Mouse (Mus musculus) embryo, embryonic 10 days (tissue): ENCODE data around the gene Lcp1.

Experiments
- DNase-seq: peaks from one replicate; pipeline ENCODE4 v3.0.0-alpha.2; 2015; ENCODE audit warnings: low spot score

The Lcp1 gene

DNA sequence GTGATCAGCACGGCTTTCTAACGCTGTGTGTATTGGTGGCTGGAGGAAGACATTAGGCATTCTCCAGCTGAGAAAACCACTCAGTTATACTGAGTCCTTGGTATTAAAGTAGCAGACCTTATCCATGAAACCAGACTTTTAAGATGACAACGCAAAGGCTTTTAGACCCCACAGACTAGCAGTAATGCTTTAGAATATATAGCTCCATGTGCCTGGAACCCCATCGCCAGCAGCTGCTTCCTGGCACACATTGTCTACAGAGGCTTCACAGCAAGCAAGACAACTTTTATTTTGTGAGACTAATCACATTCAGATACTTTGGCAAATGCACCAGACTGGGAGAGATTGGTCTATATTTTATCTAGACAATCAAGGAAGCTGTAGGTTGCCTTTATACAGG, 75.4 kb downstream of the Lcp1 start:
- no peak for DNase-seq

DNA sequence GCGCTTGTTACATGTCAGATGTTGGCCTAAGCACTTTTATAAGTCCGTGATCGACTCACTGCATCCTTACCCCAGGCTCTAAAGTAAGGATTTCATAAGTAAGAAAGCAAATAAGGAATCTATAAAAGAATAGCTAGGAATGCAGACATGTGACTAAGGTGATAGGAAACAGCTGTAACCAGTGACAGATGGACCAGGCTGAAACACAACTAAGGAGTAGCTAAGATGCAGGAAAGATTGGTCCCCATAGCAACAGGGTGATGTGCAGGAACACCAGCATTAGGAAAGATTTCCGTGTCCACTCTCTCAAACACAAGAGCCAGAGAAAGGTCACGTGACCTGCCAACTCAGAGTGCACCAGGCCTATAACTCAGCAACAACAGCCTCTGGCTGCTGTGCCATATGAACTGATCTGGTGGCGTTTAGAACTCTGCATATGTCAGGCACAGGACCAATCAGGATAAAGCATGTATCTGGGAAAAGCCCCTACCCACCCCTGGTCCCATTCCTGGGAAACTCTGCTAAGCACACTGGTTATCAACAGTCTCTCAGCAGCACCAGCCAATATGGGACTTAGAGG, 77.8 kb downstream of the Lcp1 start:
- peak; percentile 40 for DNase-seq

DNA sequence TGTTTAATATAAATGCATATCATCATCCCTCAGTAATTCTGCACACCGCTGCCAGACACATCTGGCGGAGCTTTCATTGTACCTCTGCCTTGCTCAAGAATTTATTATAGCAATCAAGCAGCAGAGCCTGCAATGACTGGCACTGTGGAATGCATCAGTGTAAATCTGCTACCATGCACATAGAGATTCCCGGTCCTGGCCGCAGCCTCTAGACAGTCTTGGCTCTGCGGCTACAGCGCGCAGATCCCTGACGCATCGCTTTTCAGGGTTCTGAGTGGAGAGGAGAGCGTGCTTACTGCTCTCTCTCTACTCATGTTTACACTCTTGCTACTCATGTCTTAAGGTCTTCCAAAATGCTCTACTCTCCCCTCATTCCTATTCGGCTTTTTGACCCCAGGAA, 82.9 kb downstream of the Lcp1 start:
- DNase-seq = no peak

DNA sequence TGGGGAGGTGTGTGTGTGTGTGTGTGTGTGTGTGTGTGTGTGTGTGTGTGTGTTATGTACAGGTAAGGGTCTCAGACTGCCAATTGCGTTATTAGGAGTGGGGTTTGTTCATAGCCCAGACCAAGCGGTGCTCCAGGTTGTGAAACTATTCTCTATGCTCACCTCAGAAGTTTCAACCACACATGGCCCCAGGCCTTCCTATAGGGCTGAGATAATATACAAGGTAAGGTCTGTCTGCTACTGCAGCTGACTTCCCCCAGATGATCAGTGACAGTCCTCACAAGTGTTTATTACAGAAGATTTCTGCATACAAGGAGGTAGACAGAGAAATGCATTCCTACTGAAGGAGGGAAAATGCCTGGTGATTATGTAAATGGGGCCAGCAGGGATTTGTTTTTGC, 87.9 kb downstream of the Lcp1 start:
- DNase-seq = no peak

DNA sequence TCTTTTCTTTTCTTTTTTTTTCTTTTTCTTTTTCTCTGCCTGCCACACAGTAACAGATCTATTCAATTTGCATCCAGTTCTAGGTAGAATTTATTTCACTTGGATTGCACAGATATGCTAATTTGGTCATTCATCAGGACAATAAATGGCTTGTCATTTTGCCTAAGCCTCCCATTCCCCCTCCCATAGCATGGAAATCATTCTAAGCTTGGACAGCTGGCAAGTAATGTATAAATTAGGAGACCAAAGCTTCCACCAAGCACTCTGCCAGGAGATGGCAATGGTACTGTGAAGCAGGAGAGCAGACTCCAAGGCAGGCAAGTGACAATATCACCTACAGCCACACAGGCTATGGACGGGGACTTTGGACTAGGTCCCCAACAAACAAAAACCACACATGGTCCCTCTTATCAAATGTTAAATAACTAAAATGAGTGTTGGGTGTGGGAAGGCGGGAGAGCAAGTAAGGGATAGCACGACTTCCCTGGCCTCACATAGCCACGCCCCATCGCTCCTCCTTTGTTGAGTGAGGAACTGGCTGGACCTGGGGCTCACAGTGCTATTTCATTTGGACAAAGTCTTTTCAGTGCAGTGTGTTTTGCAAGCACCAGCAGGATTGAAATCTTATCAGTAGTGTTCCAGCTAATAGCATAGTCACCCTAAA, 88.5 kb downstream of the Lcp1 start:
- no peak for DNase-seq

DNA sequence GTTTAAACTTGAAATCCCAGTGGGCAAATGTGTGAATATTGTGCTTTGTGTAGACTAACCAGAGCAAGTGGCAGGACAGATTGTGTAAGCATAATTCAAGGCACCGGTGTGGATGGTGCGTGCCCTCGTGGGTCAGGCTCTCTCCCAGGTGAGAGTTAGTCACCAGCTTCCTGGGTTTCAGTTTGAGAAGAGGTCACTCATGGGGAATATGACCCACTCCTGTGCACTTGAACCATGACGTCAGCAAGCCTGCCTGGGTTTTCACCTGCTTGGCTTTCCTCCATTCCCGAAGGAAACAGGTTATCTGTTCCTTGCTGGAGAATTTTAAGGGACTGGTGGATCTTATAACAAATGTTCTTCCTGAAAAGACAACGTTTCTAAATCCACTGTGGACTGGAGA, 91.5 kb downstream of the Lcp1 start:
- no peak for DNase-seq

DNA sequence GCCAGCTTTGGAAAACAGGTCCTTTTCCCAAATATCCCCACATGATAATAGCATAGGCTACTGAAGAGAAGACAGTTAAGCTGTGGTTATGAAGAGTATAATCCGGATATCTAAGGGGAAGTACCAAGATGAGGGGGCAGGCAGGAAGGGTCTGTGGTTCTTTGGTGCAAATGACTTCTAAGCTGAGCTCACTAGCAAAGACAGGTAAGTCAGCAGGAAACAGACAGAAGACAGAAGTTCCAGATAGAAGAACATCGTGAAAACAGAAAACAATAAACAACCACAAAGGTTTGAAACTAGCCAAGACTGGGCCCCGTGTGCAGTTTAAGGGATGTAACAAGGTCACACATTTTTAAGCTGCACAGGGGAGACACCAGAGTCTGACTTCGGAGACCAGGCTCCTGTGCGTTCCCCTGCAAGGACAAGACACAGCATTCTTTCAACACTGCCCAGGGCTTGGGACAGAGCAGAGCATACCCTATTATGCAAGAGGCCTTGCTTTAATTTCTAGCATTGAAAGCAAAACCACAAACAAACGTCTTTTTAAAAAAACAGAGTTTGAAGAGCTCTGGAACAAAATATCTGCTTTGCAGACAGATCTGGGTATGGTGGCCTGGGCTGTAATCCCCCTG, 96.7 kb downstream of the Lcp1 start:
- DNase-seq = no peak

DNA sequence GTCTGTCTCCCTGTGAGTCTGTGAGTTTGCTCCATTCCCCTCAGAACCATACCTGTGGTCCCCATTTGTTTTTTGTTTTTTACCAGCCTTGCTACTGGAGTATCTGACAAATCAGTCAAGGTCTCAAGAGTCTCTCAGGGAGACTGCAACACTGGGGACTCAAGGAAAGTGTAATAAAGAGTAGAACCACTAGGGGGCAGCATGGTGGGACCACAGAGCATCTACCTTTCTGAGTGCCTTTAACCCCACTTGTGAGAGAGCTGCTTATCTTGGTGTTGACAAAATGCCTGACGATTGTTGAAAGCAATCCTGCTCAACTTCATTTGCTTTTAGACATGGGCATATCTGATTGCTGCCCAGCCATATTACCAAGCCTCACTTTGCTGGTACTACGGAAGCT, 98.9 kb downstream of the Lcp1 start:
- DNase-seq = peak; percentile 67

DNA sequence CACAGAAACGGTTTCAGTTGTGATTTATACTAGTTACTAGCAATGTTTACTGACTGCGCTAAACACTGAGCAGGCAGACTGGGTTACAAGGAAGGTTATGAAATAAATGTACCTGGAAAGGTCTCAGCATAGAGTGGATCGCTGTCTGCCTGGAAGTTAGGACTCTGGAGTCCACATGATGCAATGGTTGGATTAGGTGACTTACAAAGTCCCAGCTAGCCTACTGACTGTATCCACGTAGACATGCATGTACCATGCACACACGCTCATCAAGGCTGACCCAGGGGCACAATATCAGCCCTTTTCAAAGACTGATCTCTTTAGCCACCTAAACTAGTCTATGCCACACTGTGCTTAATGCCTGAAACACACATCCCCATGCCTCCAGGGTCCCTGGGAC, 102.2 kb downstream of the Lcp1 start:
- no peak for DNase-seq

DNA sequence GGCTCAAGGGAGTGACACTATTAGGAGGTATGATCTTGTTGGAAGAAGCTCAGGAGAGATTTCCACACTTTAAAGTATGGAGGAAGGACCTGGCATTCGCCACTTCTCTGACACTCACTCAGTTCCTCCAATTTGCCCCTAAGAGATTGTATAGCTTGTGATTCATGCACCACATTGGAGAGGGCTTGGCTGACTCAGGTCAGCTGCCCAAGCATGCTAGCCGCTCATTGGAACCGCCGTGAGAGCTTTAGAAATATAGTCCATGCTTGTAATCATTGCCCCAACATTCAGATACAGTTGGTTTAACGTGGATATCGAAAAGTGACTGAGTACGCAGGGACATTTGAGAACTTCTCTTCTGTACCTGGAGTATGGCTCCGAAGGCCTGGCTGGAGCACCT, 104.7 kb downstream of the Lcp1 start:
- DNase-seq = no peak

DNA sequence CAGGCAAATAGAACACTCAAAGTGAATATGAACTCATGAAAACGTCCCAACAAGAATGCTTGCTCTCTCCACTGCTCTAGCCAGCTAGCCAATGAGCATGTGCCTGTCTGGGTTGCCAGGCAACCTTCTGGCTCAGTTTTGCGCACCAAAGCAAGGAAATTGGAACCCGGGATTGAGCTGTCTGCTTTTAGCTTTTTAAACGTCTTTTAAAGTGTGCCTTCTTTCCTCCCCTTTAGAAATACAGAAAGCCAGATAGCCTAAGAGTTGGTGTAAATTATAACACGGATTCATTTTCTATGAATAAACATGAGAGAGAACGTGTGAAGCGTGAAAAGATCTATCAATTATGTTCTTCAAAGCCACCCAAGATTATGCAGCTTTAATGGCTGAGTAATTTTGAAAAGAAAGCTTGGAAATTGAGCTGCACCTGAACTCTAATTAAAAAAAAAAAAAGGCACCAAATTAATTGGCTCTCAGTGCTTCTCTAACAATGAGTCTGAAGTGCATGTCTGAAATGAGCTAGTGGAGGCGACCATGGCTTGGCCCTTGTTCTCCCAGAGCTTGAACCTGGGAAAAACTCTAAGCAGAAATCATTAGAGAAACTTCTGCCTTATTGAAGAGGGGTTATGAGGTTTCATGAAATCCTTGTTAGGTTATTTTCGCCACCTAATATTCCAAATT, 105.2 kb downstream of the Lcp1 start:
- DNase-seq = peak; percentile 53

DNA sequence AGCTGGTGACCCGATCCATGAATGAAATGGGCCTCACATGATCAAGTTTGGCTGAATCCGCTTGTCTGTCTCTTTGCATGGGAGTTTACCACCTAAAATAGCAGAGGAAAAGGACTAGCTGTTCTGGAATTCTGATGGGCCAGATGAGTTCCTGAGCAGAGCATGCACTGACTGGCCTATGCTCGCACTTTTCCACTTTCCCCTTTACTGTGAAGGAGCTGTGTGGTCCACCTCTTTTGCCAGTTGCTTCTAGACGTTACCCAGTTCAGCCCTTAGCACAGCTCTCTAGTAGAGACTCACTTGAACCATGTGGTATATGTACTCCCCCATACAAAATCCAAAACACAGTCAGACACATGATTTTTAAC, 105.7 kb downstream of the Lcp1 start:
- no peak for DNase-seq

DNA sequence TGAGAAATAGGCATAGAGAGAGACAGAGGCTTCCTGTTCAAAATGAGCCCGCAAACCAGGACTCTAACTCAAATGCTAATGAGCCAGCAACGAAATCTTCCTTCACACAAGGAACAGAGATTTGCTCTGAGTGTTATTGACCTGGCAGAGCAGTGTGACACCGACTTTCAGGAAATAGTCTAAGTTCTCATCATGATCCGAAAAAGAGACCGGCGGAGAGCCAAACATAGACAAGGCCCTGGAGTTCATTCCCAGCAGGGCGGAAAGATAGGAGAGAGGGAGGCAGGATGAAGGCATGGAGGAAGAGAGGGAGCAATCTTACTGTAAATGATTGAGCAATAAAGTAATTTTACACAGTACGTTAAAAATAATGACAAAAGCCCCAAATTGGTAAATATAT, 106.2 kb downstream of the Lcp1 start:
- no peak for DNase-seq

DNA sequence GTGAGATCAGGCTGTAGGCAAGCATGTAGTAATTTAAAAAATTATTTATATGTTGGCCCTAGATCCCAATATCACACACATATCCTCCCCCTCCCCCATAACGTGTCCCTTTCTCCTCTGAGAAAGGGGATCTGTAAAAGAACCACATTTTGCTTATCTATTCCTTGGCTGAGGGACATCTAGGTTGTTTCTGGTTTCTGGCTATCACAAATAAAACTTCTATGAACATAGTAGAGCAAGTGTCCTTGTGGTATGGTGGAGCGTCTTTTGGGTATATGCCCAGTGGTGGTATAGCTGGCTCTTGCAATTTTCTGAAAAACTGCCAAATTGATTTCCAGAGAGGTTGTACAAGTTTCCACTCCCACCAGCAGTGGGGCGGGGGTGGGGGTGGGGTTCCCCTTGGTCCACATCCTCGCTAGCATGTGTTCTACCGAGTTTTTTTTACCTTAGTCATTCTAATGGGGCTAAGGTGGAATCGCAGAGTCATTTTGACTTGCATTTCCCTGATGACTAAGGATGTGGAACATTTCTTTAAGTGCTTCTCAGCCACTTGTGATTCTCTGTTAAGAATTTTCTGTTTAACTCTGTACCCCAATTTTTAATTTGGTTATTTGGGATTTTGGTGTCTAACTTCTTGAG, 107.3 kb downstream of the Lcp1 start:
- DNase-seq = no peak

DNA sequence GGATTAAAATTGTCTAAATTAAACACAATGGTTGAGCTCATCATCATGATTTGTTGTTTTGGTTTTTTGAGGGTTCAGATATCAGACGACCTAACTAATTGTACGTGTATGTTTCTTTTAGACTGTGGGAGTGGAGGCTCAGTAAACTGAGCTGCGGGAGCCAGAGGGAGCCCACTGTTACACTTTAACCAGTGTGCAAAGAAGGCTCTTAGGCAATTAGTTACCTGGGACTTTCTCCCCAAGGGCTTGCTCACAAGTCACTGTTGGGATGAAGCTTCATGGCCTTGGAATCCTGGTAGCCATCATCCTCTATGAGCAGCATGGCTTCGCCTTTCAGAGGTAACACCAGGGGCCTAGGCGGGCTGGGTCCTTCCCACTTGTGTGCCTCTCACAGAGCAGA, 111.2 kb downstream of the Lcp1 start, which contains the start of gene Cpb2:
Gene Cpb2, plus strand, starts transcription at position 201 of the 400 bp plus-strand sequence.
- DNase-seq = no peak

DNA sequence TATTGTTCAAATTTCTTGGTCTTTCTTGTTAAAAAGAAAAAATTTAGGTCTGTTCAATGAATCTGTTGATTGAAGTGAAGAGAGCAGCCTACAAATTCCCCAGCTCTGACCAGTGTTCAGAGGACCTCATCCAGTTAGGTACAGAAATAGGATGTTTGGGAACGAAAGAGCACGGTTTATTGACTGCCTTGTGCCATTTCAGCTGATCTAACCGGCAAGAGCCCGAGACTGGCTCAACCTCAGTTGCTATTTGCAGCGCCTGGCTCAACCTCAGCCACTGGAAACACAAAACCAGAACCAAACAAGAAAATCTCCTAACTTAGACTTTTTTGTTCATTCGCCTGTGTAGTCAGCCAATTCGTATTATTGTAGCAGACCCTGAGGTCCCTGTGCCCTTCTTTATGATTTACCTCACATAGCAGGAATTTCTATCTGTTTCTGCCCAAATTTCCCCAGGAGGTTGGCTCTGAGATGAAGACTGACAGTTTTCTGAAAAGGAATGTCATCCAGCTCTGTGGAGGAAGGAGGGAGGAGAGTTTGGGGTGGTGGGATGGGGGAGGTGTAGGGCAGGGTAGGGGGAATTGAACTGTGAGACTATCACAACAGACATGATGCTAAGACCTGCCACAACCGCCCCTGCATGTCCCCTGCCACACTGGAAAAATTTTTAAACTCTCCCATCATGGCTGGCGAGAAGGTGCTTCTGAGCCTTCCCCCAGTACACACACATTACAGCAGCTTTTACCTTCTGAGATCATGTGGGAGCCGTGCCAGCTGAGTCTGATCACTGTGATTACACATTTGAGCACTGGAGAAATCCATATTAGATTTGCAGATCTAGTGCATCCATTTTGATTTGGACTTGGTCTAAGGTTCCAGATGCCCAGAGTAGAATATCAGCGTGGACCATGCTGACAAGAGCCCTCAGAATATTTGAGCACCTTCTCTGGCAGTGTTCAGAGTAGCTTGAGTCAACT, 115.4 kb downstream of the Lcp1 start:
- DNase-seq = no peak

DNA sequence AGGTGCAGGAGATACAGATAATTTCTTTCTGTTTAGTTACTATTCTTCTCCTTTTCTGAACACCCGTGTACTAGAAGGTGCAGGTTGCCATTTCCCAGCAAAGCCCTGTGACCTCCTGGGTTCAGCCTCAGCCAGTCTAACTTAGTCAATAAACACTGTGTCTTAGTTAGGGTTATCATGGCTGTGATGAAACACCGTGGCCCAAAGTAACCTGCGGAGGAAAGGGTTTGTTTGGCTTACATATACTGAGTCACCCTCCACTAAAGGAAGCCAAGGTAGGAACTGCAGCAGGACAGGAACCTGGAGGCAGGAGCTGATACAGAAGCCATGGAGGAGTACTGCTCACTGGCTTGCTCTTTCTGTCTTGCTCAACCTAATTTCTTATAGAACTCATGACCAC, 119.5 kb downstream of the Lcp1 start:
- no peak for DNase-seq

DNA sequence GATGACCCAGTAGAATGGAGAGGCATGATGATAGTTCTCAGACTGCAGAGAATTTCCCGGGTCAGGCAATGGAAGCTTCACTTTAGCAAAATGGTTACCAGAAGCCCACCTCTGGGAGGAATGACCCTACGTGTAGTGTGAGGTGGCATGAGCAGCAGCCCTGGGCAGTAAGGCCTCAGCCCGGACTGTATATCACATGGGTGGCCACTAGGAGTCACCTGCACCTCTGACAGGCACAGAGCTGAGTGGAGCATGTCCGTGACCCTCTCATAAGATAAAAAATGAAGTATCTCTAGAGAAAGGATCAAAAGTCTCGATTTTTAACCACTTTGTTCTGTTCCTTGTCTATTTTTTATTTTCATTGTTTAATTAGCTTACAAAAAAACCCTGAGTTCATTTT, 125.6 kb downstream of the Lcp1 start:
- DNase-seq = peak; percentile 12

DNA sequence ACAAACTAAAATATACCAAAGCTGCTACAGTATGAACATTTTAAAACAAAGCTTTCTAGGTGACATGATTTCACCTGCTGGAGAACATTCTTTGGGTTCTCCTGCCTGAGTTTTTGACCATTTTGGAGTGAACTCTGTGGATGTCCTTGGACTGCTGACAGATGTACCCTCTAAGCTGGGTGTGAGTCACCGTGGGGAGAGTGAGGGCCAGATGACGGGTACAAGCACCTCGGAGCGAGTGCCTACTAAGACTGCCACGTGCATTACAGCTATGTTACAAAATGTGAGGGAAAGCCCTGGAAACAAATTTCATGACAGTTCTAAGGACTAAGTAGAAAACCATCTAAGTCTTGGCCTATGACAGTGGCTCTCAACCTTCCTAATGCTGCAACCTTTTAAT, 138.6 kb downstream of the Lcp1 start:
- DNase-seq = no peak

DNA sequence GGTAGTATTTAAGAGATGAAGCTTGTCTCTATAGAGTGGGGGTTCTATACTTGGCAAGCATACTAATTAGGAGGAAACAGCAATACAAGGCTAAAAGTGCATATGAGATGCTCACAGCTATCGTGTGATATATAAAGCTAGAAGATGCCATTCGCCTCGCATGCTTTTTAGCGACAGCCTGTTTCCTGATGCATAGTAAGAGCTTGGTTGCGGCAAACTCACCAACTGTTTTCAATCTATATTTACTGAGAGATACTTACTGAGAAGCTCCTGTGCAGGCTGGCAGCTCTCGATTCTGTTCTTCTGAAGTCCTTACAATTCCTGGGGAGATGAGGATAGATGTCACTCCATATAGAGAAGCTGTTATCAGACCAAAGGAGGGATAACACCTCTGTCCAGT, 148.8 kb downstream of the Lcp1 start:
- DNase-seq = no peak

DNA sequence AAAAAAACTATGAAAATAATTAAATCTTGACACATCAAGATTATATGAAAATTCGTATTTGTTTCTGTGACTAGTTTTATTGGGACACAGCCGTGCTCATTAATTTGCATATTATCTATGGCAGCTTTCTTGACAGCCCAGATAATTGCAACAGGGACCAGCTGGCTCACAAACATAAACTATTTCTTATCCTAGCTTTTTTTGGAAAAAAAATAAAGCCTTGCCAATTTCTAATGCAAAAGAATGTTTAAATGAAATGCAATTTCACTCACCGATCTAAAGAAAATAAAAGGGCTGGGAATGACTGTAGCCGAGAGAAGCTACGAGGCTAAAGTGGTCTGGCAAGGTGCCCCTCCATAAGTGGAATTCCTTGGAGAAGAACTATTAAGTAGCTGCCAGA, 149.5 kb downstream of the Lcp1 start:
- no peak for DNase-seq
